Mouse (Mus musculus) olfactory bulb, adult 2 months (tissue): ENCODE data around the gene Atg5. TPM values are rescaled to one million over a fixed set of nuclear protein-coding genes. Genes with fewer than 3 reads are reported as not detected.

Experiments used
- H3K27ac ChIP-seq: fragments of 200-500 bp; 2 replicates; pipeline ENCODE4 v1.5.1; 2012; ENCODE audit warnings: low read depth, low read length; ENCODE audit not compliant: insufficient read depth
- H3K4me1 ChIP-seq: fragments of 200-500 bp; 2 replicates; pipeline ENCODE4 v1.6.1; 2012; ENCODE audit warnings: low read length; ENCODE audit not compliant: control insufficient read depth, insufficient read depth
- H3K4me3 ChIP-seq: fragments of 200-500 bp; 2 replicates; pipeline ENCODE4 v1.5.1; 2012; ENCODE audit warnings: mild to moderate bottlenecking, low read depth, low read length, moderate library complexity; ENCODE audit not compliant: insufficient read depth
- CTCF ChIP-seq: fragments of 200-500 bp; IDR thresholded peaks from 2 replicates; pipeline ENCODE4 v1.5.1; 2012; ENCODE audit warnings: low read depth, mild to moderate bottlenecking, low read length, moderate library complexity; ENCODE audit not compliant: insufficient read depth
- POLR2A ChIP-seq: fragments of 200-500 bp; IDR thresholded peaks from 2 replicates; pipeline ENCODE4 v1.6.1; 2012; ENCODE audit warnings: mild to moderate bottlenecking, low read depth, low read length, moderate library complexity; ENCODE audit not compliant: insufficient read depth
- WGBS: fragments of 180-500 bp; shearing (Covaris S2); methylation state at CpG from one replicate; pipeline ENCODE4 v1.1.7; 2018; 5-methylcytosine and 5-hydroxymethylcytosine counted together
- polyA plus RNA-seq: library from polyadenylated mRNA; stranded (reverse); fragments of >200 nt; gene quantifications from 2 replicates; pipeline ENCODE4 v1.2.4, GENCODE M21; 2012; ENCODE audit warnings: low replicate concordance; ENCODE audit not compliant: missing spikeins, insufficient read depth, insufficient read length

Atg5 gene
- polyA plus RNA-seq, 1 experiment: not detected

DNA sequence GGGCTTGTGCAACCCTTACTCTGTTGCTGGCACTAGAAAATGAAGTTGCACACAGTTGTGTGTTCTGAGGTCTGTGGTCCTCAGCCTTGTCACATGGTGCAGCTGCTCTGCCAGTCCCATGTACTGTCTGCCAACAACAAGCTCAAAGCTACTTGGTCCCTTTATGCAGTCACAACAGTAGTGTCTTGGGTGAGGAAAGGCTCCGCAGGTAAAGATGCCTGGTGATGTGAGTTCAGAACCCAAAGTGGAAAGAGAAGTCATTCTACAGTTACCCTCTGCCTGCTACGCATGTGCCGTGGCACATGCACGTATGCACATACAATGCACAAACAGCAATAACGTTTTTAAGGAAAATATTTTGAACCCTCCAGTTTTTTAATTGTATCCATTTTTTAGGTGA is 88.5 kb downstream of the Atg5 start:
- no peak overlapping the region for H3K27ac ChIP-seq
- TF ChIP-seq CTCF (no peak), POLR2A (no peak)
- WGBS: 97% methylated on average over 5 of the region's 5 CpGs

GRCm38 (mm10) chr10:44357316-44357715 is 89.2 kb downstream of the Atg5 start:
- H3K27ac ChIP-seq: no peak overlapping the region
- H3K4me3 ChIP-seq: no peak overlapping the region
- TF ChIP-seq CTCF: no peak
- no peak for TF ChIP-seq POLR2A
- 79% methylated on average over 13 of the region's 13 CpGs for WGBS
- H3K4me1 ChIP-seq: peaks cover 8% of the 10 kb centered on the region

More for the DNA sequence above, 88.5 kb downstream of the Atg5 start:
- Histone ChIP-seq H3K4me3 (no peak overlapping the region), H3K4me1 (peaks cover 6% of the 10 kb centered on the region)

GRCm38 (mm10) chr10:44358816-44359215 is 90.7 kb downstream of the Atg5 start:
- 94% methylated on average over 6 of the region's 6 CpGs for whole genome bisulfite sequencing
- no peak overlapping the region for H3K27ac ChIP-seq
- H3K4me1 ChIP-seq: peaks cover 8% of the 10 kb centered on the region
- TF ChIP-seq CTCF: no peak
- H3K4me3 ChIP-seq: no peak overlapping the region

GRCm38 (mm10) chr10:44360632-44361031 is 92.5 kb downstream of the Atg5 start:
- H3K4me3 ChIP-seq: no peak overlapping the region
- WGBS: 88% methylated on average over 11 of the region's 11 CpGs
- H3K27ac ChIP-seq: no peak overlapping the region
- no peak for TF ChIP-seq POLR2A
- TF ChIP-seq CTCF: no peak
- H3K4me1 ChIP-seq: peaks cover 8% of the 10 kb centered on the region

GRCm38 (mm10) chr10:44362435-44362834 is 94.3 kb downstream of the Atg5 start:
- H3K4me3 ChIP-seq: no peak overlapping the region
- peaks cover 12% of the 10 kb centered on the region for H3K4me1 ChIP-seq
- WGBS: 81% methylated on average over 5 of the region's 5 CpGs
- H3K27ac ChIP-seq: no peak overlapping the region
- TF ChIP-seq POLR2A (no peak), CTCF (no peak)

GRCm38 (mm10) chr10:44362846-44363245 is 94.7 kb downstream of the Atg5 start:
- no peak overlapping the region for H3K27ac ChIP-seq
- no peak overlapping the region for H3K4me3 ChIP-seq
- TF ChIP-seq CTCF (no peak), POLR2A (no peak)
- peaks cover 15% of the 10 kb centered on the region for H3K4me1 ChIP-seq
- 94% methylated on average over 9 of the region's 9 CpGs for WGBS

DNA sequence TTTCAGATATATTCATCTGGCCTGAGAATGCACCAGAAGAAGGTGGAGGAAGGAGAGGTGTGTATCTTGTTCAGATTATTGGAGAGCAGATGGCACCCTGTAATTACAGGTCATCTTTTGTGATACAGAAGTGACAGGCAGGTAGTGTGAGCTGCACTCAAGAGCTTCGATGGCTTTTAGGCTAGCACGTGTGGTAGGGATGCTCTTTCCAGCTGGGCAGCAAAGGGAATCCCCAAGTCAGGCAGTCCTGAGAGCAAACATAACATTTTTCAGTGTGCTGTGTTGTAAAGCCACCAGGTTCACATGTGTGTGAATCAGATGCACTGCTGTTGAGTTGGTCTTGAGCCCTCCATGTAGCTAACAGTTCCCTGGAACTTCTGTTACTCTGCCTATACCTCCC is 98.0 kb downstream of the Atg5 start:
- H3K4me1 ChIP-seq: peaks cover 12% of the 10 kb centered on the region
- H3K27ac ChIP-seq: no peak overlapping the region
- TF ChIP-seq CTCF (no peak), POLR2A (no peak)
- no peak overlapping the region for H3K4me3 ChIP-seq
- WGBS: 89% methylated on average over 2 of the region's 2 CpGs

DNA sequence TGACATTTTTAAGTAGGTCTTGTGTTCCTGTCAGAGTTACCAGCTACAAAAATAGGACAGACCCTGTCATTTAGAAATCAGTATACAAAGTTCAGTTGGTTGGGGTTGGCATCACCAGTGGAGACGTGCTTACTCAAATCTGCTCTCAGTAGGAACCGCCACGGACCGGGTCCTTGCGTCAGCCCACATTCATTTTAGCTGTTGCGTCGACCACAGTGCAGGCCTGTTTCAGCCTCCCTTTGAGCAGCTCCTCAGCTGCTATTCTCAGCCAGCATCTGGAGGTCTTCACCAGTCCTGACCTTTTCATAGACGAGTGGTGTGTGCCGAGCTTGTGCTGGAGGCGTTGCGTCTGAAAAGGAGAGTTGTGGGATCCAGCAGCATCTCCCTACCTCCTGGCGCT is 98.9 kb downstream of the Atg5 start:
- Histone ChIP-seq H3K27ac (peak overlapping the region; percentile 3; the same call in 1 of the 2 replicates), H3K4me1 (peaks cover 9% of the 10 kb centered on the region), H3K4me3 (no peak overlapping the region)
- 59% methylated on average over 12 of the region's 12 CpGs for WGBS
- TF ChIP-seq CTCF (no peak), POLR2A (no peak)

- Histone ChIP-seq H3K4me3 (no peak overlapping the region), H3K27ac (no peak overlapping the region), H3K4me1 (peaks cover 9% of the 10 kb centered on the region)
- TF ChIP-seq POLR2A: no peak
- TF ChIP-seq CTCF: no peak
- WGBS: 81% methylated on average over 13 of the region's 13 CpGs
Measured at GRCm38 (mm10) chr10:44368596-44368995, 100.4 kb downstream of the Atg5 start.

- 70% methylated on average over 6 of the region's 6 CpGs for WGBS
- Histone ChIP-seq H3K4me1 (peaks cover 9% of the 10 kb centered on the region), H3K4me3 (no peak overlapping the region), H3K27ac (no peak overlapping the region)
- TF ChIP-seq CTCF: no peak
- no peak for TF ChIP-seq POLR2A
Measured at GRCm38 (mm10) chr10:44370666-44371065, 102.5 kb downstream of the Atg5 start.
